Mouse (Mus musculus) spleen, postnatal 14 days (tissue): ENCODE data around the gene Gm10999.
"Not testable (repeated sequence)": the region's sequence is repeated elsewhere in the genome, so short reads cannot be mapped to it uniquely, and the experiment has no call there.

ENCODE experiments used
- DNase-seq, 2 experiments: peaks; one replicate each; pipeline ENCODE4 v3.0.0; 2021 to 2022; ENCODE audit warnings: low spot score in 2 of 2

Gm10999 gene

GRCm38 (mm10) chr8:129131561-129131960, at the start of gene Gm10999:
Gm10999 (minus strand) TSS chr8:129131661.
- no peak for DNase-seq

GRCm38 (mm10) chr8:129133475-129133874, 2.0 kb upstream of the Gm10999 start:
- DNase-seq = no peak

GRCm38 (mm10) chr8:129115761-129116160, 15.7 kb downstream of the Gm10999 start:
- DNase-seq = not testable (repeated sequence)
